Mouse (Mus musculus): ENCODE results near the gene Ap3b1.

The Ap3b1 gene

DNA sequence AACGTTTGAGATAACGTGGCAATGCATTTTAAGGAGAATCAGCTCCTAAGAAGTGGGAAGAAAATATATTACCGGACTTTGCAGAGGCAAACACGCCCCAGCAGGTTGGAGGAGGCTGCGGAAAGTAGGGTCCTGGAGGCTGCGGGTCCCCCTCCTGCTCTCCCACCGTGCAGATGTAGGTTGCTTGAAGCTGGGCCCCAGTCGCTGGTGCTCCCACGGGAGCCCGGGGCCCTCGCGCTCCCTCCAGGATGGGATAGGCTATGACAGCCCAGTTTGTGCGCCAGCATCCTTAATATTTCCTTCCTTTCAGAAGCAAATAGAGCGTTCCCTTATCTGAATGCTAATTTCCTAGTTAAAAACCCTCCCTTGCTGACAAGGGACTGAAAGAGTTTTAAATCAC is 236.5 kb downstream of the Ap3b1 start:
- no peak for DNase-seq (ENCODE audit: low spot score)

DNA sequence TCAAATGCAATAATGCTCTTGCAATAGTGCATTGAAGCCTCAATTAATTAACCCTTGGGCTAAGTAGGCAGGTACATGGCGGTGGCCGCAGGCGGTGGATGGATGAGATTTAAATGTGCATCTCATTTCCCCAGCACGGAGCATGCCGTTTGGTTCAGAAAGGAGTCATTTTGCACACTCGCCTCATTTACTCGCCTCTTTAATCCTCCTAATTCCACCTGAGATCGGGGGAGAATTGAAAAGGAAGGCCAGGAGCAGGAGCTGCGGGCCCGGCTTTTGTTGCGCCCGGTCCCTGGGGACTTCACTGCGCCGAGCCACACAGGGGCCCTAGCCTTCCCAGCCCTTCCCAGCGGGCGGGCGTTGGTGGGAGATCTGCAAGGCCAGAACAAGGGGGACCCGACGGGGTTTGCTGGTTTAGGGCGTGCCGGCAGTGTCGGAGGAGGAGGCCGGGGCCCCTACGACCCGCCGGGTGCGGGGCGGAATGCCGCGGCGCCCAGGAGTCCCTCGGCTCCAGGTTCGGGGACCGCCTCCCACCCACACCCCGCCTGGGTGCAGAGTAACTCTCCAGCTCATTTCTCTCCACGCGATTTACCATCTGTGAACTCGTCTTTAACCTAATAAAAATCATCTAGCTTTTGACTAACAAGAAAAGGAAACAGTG is 237.1 kb downstream of the Ap3b1 start:
- no peak for DNase-seq (ENCODE audit: low spot score)

DNA sequence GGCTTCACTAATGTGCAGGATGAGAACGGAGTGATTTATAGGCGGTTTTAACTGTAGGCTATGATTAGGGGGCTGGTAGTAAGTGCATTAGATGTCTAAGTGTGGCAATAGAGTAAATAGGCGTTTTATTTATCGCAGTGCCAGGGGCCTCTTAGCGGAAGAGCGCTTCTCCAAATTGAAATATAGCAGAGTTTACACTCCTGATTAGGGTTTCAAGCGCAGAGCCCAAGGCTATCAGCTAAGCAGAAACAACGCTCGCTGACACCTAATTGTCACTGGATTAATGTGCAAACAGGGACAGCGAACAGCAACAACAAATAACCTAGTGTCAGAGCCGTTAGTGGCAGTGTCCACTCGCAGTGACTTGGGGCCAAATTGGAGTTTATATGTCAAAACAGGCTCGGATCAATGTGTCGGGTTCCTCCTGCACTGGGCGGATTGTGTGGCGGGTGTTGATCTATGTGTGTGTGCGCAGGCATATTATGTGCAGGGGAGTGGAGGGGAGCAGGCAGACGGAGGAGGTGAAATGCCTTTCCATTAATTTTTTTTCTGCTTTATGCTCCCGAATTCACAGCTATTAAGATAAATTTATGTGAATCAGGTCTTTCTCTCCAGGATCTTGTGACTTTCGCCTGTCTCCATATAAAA is 237.8 kb downstream of the Ap3b1 start:
- no peak for DNase-seq (ENCODE audit: low spot score)

DNA sequence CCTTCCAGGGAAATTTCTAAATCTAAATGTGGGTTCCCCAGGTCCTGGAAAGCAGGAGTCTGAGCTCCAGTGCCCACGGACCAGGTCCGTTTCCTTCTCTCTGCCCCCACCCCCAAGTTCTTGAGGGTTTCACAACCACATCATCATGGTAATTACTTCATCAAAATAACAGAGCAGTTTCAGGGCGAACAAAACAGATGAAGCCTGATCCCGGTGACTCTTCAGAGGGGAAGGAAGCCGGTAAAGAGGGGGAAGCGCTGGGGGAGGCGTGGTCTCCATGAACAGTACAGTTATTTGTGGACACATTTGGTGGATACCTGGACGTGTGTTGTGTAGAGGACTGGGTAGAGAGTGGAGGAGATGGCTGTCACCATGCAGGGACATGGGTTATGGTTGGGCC is 241.0 kb downstream of the Ap3b1 start:
- no peak for DNase-seq (ENCODE audit: low spot score)

DNA sequence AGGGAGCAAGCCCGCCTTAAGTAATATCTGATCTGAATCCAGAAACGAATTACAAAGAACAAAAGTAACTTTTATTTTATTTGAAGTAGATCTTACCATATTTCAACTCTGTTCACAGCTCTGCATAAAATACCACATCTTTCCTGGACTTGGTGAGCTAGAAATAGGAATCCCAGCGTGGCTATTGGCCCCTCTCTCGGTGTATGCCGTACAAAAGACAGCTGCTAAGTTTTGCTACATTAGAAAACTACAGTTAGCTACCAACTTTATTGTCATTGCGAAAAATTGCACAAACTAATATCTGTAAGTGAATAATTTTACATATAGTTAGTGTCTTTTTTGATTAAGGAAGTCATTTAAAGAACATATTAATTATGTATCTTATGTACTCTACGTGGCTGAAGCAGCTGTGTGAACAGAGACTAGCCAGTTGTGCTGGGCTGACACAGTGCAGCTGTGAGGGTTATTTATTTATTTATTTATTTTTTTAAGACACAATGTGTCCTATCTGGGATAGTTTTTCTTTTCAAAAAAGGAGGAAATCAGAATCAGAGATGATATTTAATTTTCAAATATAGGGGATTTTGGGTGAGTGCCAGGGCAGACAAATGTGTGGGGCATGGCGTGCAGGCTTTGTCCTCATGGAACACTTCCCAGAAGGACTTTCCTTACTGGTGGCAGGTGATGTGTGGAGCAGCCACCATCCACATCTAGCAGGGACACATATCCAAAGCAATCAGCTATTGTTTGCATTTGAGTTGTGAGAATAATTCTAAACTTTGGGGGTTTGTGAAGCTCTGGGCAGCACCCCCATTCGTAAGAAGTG is 248.5 kb downstream of the Ap3b1 start:
- DNase-seq (ENCODE audit: low spot score): no peak

DNA sequence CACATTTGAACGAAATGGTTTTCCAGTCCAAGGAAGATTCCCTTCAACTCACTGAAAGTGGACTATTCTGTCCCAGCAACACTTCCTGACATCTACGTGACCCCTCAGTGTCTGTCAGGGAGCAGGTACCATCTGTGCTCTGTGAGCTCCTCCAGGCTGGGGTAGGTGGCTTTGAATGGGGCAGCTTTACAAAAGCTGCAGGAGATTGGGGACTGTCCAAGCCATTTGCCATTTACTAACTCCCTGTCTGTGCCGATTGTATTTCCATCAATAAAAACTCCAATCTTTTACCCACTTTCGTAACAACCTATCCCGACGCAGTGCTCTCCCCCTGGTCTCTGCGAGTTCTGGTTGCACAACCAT is 249.1 kb downstream of the Ap3b1 start:
- DNase-seq (ENCODE audit: low spot score): no peak

DNA sequence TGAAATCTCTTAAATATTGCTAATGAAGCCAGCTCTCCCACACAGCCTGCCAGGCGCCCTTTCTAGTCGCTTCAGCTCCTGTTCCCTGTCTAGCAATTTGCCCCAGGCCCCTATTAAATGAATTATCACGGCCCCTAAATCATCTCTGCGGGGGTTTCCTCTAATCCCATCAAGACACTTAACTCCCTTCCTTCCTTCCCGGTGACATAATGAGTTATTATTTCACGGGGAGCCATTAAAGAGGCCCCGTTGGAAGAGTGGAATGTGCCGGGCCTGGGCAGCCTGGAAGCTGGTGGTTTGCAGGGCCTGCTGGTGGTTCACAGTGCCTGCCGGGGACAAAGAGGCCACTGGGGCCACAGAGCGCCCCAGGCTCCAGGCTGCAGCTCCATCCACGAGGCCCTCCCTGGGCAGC is 249.7 kb downstream of the Ap3b1 start:
- no peak for DNase-seq (ENCODE audit: low spot score)

DNA sequence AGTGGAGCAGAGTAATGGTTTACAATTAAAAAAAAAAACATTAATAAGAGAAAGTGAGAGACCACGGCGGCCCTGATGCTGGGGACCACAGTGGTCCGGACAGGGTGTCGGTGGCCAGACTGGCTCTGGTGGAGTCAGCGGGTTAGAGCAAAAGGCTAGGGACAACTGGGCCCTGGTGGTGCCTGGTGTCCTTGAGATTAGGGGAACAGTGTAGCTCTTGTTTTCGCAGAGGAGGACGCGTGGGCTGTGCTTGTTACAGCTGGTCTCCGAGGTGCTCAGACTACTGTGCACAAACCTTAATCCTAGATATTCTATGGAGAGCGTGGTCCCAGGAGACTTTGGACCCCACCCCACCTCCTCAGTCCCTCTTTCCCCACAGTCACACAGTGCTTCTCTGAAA is 250.2 kb downstream of the Ap3b1 start:
- no peak for DNase-seq (ENCODE audit: low spot score)
